Mouse (Mus musculus) cerebellum, adult 8-10 months (tissue): ENCODE data around the gene Mtrf1l.

ENCODE experiments used
- DNase-seq: peaks from one replicate; pipeline ENCODE4 v3.0.0; 2022

Gene Mtrf1l

DNA sequence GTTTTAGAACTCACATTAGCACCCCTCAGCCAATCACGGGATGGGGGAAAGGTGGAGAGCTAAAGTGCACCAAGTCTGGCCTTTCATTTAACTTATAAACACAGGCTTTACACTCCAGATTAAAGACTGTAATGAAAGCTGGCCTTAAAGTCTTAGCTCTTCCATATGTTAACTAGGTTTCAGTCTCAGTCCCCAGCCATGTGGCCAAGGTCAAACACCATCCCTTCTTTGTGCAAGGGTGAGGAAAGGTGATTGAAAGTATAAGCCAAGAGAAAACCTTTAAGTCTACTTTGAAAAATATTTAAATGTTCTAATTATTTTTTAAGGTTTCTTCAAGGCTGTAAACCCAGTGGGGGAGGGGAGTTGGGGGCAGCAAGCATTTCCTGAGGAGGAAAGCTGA lies 20.0 kb downstream of the Mtrf1l start:
- DNase-seq = no peak

DNA sequence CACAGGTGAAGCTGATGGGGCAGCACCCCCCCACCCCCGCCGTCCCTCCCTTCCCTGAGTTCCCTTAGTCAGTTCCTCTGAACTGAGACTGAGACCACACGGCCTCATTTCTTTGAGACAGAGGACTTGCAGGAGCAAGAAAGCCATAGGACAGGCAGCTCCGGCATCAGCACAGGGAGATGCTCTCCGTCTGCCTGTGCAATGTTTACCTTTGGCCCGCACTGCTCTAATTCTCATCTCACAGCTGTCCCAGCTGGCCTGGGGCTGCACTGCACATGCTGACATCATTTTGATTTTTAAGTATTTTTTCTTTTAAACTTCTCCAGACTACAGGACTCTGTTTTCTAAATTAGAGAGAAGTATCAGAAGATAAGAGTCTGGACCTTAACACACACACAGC lies 20.8 kb downstream of the Mtrf1l start:
- DNase-seq = no peak

DNA sequence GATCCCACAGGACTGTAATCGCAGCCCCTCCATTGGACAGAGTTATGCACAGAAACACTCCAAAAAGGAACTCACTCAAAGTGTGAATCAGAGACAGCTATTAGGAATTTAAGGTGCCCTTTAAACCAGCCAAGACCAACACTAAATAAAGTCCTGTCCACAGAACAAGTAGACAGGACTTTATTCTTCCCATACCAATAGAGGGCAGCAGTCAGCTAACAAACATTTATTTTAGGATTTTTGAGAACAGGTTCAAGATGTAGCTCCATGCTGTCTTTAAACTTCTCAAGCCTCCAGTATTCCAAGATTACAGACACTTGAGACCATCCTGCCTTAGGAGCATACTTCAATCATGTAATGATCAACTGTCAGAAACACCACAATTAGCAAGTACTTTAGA lies 23.2 kb downstream of the Mtrf1l start:
- no peak for DNase-seq

DNA sequence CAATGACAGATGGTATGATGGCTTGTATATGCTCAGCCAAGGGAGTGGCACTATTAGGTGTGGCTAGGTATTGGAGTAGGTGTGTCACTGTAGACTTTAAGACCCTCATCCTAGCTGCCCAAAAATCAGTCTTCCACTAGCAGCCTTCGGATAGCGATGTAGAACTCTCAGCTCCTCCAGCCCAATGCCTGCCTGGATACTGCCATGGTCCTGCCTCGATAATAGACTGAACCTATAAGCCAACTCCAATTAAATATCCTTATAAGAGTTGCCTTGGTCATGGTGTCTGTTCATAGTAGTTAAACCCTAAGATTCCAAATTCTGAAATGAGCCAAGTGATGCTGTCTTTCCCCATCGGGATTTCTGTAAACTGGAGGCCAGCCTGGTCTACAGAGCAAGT lies 25.6 kb downstream of the Mtrf1l start:
- DNase-seq = no peak

DNA sequence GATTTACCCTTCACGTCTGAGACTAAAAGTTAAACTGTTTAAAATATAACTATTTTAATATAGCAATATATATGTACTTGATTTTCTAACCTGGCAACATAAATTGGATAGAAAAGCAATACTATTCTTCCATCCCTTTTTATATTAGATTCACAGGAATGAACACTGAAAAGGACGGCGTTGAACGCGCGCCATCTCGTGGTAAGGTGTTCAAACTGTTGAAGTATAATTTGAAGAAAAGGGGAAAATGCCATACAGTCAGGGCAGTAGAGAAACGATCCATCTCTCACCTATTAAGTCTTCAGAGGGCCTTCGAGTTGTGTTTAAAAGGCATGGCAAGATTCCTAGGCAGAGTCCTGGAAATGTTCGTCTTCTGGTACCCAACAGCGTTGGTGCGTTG lies 33.1 kb downstream of the Mtrf1l start:
- peak; percentile 45 for DNase-seq

DNA sequence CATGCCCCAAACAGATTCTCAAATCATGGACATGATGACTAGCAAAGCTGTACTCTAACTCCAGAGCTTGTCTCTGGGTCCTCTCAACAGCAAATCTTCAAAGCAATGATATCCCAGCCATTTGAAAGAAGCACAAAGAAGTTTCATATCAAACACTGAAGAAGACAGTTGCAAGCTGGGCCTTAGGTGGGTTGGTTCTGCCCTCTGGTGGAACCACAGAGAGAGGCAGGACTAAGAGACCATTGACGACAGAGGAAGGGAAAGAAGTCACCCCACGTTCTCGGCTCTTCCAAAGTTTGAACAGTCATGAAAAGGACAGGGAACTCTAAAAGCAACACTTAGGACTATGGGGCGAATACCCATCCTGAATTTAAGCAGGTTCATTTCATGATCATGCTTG lies 36.8 kb downstream of the Mtrf1l start:
- DNase-seq = no peak
